Mouse (Mus musculus) liver, postnatal 0 days (tissue): ENCODE measurements at regions not wholly inside any gene's neighbourhood (a gene's known extent, or its start where the extent isn't known, plus 50 kb on each side); places are given as distances from the start of the nearest gene placed in this dataset.

ENCODE experiments used
- ATAC-seq: fragments of 200-750 bp; cut with Nextera tagmentation; 2 replicates; pipeline ENCODE4 v1.8.0; 2017; ENCODE audit warnings: mild to moderate bottlenecking, moderate library complexity
- DNase-seq: peaks from one replicate; pipeline ENCODE4 v3.0.0-alpha.2; 2016
- H3K27ac ChIP-seq: fragments of 300-500 bp; sonication (generic); 2 replicates; pipeline ENCODE4 v1.5.1; 2014; ENCODE audit warnings: antibody characterized with exemption, moderate library complexity, mild to moderate bottlenecking, low read depth
- H3K27me3 ChIP-seq: fragments of 300-500 bp; sonication (generic); 2 replicates; pipeline ENCODE4 v1.6.1; 2014; ENCODE audit warnings: low read length, control low read depth, mixed read lengths; ENCODE audit not compliant: insufficient read depth
- H3K36me3 ChIP-seq: fragments of 300-500 bp; sonication (generic); replicated peaks from 2 replicates; pipeline ENCODE4 v1.6.1; 2014; ENCODE audit warnings: mild to moderate bottlenecking, control low read depth, low read length, moderate library complexity, mixed read lengths; ENCODE audit not compliant: insufficient read depth
- H3K4me1 ChIP-seq: fragments of 300-500 bp; sonication (generic); 2 replicates; pipeline ENCODE4 v1.6.1; 2014; ENCODE audit warnings: antibody characterized with exemption, mild to moderate bottlenecking, control low read depth; ENCODE audit not compliant: insufficient read depth
- H3K4me2 ChIP-seq: fragments of 300-500 bp; sonication (generic); 2 replicates; pipeline ENCODE4 v1.6.1; 2014; ENCODE audit warnings: low read depth, mild to moderate bottlenecking, low read length, moderate library complexity, mixed read lengths
- H3K4me3 ChIP-seq: fragments of 300-500 bp; sonication (generic); 2 replicates; pipeline ENCODE4 v1.5.1; 2014; ENCODE audit warnings: low read depth, low read length
- H3K9ac ChIP-seq: fragments of 300-500 bp; sonication (generic); replicated peaks from 2 replicates; pipeline ENCODE4 v1.6.1; 2014; ENCODE audit warnings: mild to moderate bottlenecking, moderate library complexity
- H3K9me3 ChIP-seq: fragments of 300-500 bp; sonication (generic); 2 replicates; pipeline ENCODE4 v1.6.1; 2016; ENCODE audit warnings: mild to moderate bottlenecking, control low read depth, low read length, mixed read lengths
- CTCF ChIP-seq: sonication (generic); IDR thresholded peaks from 2 replicates; pipeline ENCODE4 v1.5.1; 2016; ENCODE audit warnings: antibody characterized with exemption, low read depth
- EP300 ChIP-seq: IDR thresholded peaks from 2 replicates; pipeline ENCODE4 v1.6.1; 2016; ENCODE audit warnings: antibody characterized with exemption, low read depth, mild to moderate bottlenecking
- WGBS: fragments of 180-500 bp; shearing (Covaris S2); extraction: QIAGEN DNeasy Blood & Tissue Kit; methylation state at CpG from one replicate; pipeline ENCODE4 v1.1.7; 2014; ENCODE audit not compliant: insufficient replicate concordance; 5-methylcytosine and 5-hydroxymethylcytosine counted together

- no peak overlapping the region for H3K4me2 ChIP-seq
- peak; percentile 86 for DNase-seq
- peaks cover 9% of the 10 kb centered on the region for H3K9me3 ChIP-seq
- H3K9ac ChIP-seq = no peak overlapping the region
- no peak overlapping the region for H3K27ac ChIP-seq
- H3K4me3 ChIP-seq = no peak overlapping the region
- H3K4me1 ChIP-seq = no peaks in the 10 kb centered on the region
- ATAC-seq = peak; percentile 100
- 51% methylated on average over 22 of the region's 22 CpGs for WGBS
- no peaks in the 10 kb centered on the region for H3K36me3 ChIP-seq
- TF ChIP-seq CTCF (no peak), EP300 (no peak)
- no peaks in the 10 kb centered on the region for H3K27me3 ChIP-seq
These were observed 179.1 kb upstream of the Arhgef26 start for GRCm38 (mm10) chr3:62159031-62159430.

DNA sequence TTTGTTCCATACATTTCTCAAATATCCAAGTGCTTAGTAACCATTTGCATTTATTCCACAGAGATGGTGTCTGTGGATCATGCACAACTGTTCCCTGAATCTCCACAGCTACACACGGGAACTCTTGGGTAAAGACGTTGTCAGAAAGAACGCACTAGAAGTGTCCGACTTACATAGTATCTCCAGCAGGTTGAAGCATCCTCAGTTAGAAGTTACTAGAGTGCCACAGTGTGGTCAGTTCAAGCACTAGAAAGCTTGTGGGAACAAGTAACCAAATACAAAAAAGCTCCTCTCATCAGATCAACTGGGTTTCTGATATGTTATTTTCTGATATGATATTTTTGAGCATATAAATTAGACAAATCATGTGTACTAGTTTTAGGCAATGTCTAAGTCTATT lies 167.5 kb upstream of the Arhgef26 start:
- Histone ChIP-seq H3K36me3 (no peaks in the 10 kb centered on the region), H3K4me1 (no peaks in the 10 kb centered on the region), H3K27me3 (no peaks in the 10 kb centered on the region), H3K4me3 (no peak overlapping the region), H3K27ac (no peak overlapping the region), H3K9ac (no peak overlapping the region), H3K4me2 (no peak overlapping the region), H3K9me3 (no peaks in the 10 kb centered on the region)
- 59% methylated on average over 4 of the region's 4 CpGs for WGBS
- TF ChIP-seq EP300 (no peak), CTCF (no peak)
- ATAC-seq = no peak
- no peak for DNase-seq

- no peak overlapping the region for H3K4me2 ChIP-seq
- TF ChIP-seq CTCF (no peak), EP300 (no peak)
- no peaks in the 10 kb centered on the region for H3K9me3 ChIP-seq
- no peak overlapping the region for H3K27ac ChIP-seq
- no peak overlapping the region for H3K4me3 ChIP-seq
- H3K27me3 ChIP-seq = no peaks in the 10 kb centered on the region
- no peak overlapping the region for H3K9ac ChIP-seq
- ATAC-seq = no peak
- H3K36me3 ChIP-seq = no peaks in the 10 kb centered on the region
- 66% methylated on average over 3 of the region's 3 CpGs for WGBS
- no peak for DNase-seq
- no peaks in the 10 kb centered on the region for H3K4me1 ChIP-seq
These were observed 150.2 kb upstream of the Arhgef26 start for GRCm38 (mm10) chr3:62187807-62188509.

DNA sequence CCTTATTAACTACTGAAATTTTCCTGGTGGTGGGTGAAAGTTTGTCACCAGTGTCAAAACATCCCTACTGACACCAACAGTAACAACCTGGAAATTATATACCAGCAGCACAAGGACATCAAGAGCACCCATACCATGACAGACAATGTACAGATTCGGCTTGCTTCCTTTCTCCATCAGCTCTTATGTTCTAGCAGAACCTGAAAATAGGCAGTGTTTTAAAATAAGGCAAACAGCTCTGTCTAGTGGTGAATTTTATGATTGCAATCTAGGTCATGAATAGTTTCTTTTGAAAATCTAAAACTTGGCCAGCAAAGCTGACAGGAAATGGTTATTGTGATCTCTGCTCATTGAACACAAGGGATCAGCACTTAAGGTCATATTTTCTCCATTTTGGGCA lies 145.7 kb upstream of the Arhgef26 start:
- H3K27ac ChIP-seq = no peak overlapping the region
- no peaks in the 10 kb centered on the region for H3K36me3 ChIP-seq
- no peaks in the 10 kb centered on the region for H3K27me3 ChIP-seq
- no peaks in the 10 kb centered on the region for H3K9me3 ChIP-seq
- H3K4me3 ChIP-seq = no peak overlapping the region
- WGBS = 53% methylated on average over 1 of the region's 1 CpGs
- no peak overlapping the region for H3K4me2 ChIP-seq
- TF ChIP-seq EP300 = no peak
- TF ChIP-seq CTCF = peak; percentile 51
- no peak for ATAC-seq
- no peak overlapping the region for H3K9ac ChIP-seq
- no peak for DNase-seq
- no peaks in the 10 kb centered on the region for H3K4me1 ChIP-seq

GRCm38 (mm10) chr3:62194421-62194820 lies 143.7 kb upstream of the Arhgef26 start:
- Histone ChIP-seq H3K27ac (no peak overlapping the region), H3K9me3 (no peaks in the 10 kb centered on the region), H3K36me3 (no peaks in the 10 kb centered on the region), H3K4me1 (no peaks in the 10 kb centered on the region), H3K9ac (no peak overlapping the region), H3K4me2 (no peak overlapping the region), H3K4me3 (no peak overlapping the region), H3K27me3 (no peaks in the 10 kb centered on the region)
- no peak for ATAC-seq
- TF ChIP-seq CTCF (no peak), EP300 (no peak)
- no peak for DNase-seq
- 79% methylated on average over 4 of the region's 4 CpGs for WGBS

DNA sequence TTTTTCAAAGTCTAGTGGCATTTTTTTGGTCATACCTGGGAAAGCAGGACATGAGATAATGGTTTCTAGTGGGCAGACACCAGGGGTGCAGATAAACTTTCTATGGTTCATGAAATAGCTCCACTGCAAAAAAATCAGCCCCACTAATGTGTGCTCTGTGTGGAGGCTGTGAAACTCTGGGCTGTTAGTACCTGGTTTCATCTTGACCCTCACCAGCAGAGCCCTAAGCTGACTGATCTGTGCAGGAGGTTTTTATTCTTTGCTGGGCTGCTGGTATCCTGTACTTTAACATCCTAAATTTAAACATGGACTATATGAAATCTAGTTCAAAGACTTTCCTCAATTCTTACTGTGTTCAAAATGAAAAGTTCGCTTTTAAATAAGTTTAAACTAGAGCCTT lies 141.5 kb upstream of the Arhgef26 start:
- no peaks in the 10 kb centered on the region for H3K27me3 ChIP-seq
- no peak overlapping the region for H3K4me2 ChIP-seq
- H3K9ac ChIP-seq = no peak overlapping the region
- WGBS = 62% methylated on average over 1 of the region's 1 CpGs
- ATAC-seq (no peak), DNase-seq (no peak)
- no peak overlapping the region for H3K4me3 ChIP-seq
- H3K36me3 ChIP-seq = no peaks in the 10 kb centered on the region
- H3K4me1 ChIP-seq = no peaks in the 10 kb centered on the region
- no peaks in the 10 kb centered on the region for H3K9me3 ChIP-seq
- H3K27ac ChIP-seq = no peak overlapping the region
- TF ChIP-seq CTCF (no peak), EP300 (no peak)

DNA sequence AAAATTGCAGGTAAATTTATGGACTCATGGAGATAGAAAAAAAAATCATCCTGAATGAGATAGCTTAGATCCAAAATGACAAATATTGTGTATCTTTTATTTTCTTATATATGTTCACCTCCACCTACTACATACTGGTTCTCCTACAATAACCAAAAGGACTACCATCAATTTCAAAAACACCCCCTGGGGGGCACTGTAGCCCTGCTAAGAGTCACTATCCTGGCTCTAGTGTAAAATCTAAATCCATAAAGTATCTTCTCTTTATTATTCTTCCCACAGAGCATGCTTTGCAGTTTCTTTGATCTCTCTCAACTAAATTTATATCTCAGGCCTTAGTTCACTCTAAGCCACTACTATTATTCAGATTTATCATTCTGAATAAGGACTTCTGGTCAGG lies 122.3 kb upstream of the Arhgef26 start:
- peak; percentile 27 for DNase-seq
- ATAC-seq = no peak
- Histone ChIP-seq H3K36me3 (no peaks in the 10 kb centered on the region), H3K9ac (no peak overlapping the region), H3K4me2 (no peak overlapping the region), H3K4me1 (no peaks in the 10 kb centered on the region), H3K27ac (no peak overlapping the region), H3K27me3 (no peaks in the 10 kb centered on the region), H3K9me3 (no peaks in the 10 kb centered on the region), H3K4me3 (no peak overlapping the region)
- TF ChIP-seq EP300 (no peak), CTCF (peak; percentile 39)
